Mouse (Mus musculus) adrenal gland, adult 8-10 months (tissue): ENCODE measurements around the gene Mdfic. TPM values are rescaled to one million over a fixed set of nuclear protein-coding genes. Genes with fewer than 3 reads are reported as not detected.

ENCODE experiments used
- DNase-seq: peaks from one replicate; pipeline ENCODE4 v3.0.0; 2022
- total RNA-seq, 4 experiments: library from RNA; stranded (reverse); gene quantifications; 2 replicates each; pipeline ENCODE4 v1.2.4; 2022

Gene Mdfic
- total RNA-seq, 4 experiments from 2014 or later: 40.3 to 67.0 (median 50.5) TPM

DNA sequence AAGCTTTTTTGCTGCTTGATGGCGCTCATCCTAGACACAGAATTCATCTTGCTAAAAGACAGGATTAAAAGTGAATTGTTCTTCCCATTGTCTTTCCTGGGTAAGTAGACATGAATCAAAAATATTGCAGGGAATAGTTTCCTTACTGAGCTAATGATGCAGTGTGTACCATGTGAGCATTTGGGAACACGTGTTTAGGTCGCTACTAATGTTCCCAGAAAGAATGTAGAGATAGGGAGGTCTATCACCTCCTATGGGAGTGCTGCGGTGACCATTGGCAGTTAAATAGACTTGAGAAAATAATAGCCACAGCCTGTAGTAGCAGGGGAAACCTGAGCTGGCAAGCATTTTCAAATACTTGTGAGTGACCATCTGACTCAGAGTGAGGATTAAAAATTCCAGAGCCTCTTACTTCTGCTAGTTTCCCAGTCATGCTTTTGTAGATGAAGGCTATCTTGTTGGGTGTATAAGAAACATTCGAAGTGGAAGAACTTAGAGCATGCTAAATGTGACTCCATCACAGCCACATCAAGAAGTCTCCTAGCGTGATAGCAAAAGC, 22.2 kb downstream of the Mdfic start:
- DNase-seq: no peak

DNA sequence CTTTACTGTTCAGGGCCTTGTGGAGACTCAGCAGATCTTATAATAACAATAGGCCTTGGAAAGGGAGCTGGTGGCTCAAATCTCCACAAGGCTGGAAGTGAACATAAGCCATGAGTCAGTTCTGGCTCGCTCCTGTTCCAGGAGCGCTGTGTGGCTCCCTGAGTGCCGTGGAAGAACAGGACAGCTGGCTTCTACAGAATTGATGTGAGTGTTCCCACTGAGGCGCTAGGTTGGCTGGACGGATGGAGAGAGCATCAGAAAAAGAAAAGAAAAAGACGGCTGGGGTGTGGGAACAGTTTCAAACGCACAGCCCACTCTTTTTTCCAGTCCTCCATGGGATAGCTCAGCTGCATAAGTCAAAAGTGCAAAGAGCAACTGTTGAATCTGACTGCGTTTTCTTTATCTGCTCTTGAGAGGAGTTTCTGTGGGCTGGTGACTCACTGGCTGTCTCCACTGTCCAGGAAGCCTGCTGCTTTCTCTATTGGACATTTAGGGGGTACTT, 22.9 kb downstream of the Mdfic start:
- no peak for DNase-seq

DNA sequence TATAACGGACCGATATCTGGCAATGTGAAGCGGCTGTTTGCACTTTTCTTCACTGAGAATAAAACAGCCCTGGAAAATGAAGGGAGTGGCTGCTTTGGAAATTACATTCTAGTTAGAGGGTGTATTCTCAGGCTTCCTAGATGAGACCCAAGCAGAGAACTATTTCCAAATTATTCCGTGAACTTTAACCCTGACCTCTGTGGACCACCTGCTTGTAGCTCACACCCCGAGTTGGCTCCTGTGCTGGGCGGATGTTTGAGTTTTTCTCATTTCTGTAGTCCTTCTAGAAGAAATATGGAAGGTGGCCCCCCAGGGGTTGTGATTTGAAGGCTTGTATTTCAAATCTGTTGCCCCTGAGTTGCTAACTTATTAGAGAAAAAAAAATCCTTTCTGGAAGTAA, 23.3 kb downstream of the Mdfic start:
- no peak for DNase-seq

DNA sequence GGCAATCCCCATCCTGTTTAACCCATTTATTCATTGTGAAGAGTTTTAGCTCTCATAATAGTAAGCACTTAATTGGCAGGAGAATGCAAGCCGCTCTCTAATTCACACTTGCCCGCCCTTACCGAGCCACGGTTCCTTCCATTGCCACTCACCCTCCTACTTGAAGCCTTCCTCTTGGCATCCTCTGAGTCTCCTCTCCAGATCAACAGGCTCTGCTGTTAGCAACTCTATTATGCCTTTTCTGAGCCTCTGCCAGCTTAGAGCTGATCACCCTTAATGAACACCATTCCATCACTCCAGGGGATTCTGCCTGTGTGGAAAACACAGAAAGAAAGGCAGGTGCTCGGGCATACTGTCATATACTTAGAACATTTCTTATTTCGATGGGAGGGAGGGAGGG, 24.9 kb downstream of the Mdfic start:
- no peak for DNase-seq

DNA sequence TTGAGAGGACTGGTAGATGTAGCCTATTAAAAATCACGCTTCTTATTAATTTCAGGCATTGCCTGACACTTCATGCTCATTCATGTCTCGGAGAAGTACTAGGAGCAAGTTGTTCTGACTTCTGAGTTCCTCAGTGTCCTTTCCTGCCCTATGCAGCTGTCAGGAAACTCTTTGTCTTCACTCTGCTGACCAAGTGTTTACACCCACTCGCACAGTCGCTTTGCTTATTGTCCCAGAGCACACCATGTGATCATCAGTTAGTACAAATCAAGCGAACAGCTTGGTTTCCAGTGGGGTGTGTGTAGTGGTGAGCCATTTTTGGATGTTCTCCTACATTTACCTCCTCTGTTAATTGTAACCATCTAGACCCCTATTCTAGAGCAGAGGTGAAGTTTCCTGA, 25.4 kb downstream of the Mdfic start:
- no peak for DNase-seq

DNA sequence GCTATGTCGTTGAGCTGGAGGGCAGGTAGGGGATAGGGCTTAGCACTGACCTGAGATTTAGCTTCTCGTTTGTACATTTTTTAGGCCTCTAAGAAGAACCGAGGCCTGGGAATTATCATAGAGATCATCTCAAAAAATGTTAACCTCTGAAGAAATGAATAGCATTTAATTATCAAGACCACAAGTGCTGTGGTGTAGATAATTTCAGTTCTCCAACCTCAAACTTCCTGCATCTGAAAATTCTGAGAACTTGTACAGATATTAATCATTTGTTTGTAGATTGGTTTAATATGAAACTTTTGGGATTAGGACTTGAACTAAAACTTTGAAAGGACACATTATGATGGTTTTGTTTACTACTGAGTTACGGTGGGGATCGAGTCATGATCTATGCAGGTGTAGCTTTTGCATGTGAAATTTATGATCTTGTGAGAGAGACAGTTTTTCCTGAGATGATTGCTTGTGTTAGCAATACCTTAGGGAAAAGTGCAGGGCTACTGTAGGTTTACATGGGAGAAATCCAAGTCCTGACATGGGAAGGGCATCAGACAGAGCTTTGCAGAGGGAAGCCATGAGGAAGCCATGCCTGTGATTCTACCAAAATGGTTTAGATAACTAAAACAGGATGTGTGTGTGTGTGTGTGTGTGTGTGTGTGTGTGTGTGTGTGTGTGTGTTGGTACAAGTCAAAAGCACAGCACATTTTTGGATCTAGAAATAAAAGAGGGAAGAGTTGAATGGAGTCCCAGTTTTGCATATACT, 27.1 kb downstream of the Mdfic start:
- DNase-seq: no peak

DNA sequence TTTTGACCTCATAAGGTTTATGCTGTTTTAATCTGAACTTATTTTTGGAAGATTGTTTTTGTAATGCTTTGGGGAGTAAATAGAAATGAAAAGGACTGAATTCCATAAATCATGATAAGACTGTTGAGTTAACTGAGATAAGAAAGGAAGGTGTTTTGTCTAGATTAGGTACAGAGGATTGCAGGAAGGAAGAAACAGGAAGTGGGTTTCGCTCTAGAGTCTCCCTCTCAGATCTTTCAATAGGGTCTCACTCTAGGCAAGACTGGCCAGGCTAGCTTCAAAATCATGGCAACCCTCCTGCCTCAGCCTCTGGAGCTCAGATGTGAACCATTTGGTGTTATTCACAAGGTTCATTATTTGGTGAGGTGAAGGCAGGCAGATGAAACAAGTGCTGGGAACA, 27.8 kb downstream of the Mdfic start:
- no peak for DNase-seq

DNA sequence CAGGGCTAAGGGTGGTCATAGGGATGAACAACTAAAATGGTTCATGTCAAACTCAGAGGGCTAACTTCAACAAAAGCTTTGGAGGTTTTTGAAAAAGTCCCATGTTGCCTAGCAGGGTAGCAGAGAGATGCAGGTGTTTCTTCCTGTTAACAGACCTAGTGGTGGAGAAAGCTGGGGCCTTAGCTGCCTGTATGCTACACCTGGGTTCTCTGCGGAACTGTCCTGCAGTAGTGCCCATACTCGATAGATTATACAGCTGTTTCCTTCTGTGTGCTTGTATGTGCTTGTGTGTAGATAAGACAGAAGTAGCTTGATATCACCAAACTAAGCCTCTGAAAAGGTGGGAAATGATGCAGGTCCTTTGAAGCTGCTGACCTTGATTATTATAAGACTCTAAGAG, 28.5 kb downstream of the Mdfic start:
- no peak for DNase-seq

DNA sequence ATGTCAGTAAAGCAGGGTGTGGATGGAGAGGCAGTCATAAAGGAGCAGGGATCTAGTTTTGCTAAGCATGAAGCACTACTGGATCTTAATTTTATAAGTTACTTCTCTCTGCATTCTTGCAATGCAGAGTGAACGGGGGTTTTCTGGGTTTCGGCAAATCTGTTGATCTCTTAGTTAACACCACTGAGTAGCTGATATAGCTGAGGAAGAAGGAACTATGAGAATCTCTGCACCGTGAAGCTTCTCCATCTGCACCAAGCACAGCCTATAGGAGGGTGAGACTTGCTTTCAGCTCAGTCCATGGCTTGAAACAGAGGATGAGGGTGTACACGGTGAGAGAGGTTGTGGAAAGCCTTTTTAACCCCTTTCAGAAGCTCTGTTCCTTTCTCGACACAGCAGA, 29.6 kb downstream of the Mdfic start:
- no peak for DNase-seq

DNA sequence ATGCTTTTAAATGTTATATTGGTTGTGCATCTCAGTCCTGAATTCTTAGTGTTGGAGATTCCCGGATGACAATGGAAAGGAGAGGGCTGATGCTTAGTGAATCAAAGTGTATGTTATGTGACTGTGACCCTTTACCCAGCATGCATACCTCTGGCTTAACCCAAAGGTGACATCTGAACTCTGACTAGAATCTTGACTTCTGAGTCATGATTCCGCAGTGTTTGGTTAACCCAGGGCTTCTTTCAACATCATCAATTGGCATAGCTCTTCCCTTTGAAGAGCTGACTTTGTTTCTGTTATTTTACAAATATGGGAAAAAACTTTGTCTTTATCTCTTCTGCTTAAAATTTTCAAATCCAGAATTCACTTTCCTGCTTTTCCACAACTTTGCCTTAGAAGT, 30.9 kb downstream of the Mdfic start:
- DNase-seq: no peak

DNA sequence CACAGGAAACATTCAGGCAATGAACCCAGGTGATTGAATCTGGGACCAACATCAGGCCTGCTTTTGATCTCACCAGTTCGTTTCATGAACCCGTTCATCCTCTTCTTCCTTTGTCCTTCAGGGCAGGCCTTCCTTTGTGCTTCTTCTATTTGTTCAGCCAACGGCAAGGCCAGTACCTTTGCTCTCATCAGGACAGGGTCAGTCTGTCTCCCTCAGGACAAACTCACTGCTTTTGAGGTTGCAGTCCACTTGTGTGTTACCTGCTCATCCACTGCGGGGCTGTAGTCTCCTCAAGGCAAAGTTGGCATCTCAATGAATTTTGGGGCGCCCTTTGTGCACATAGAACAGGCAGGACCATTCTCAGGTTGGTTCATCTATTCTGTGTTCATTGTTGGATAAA, 31.7 kb downstream of the Mdfic start:
- no peak for DNase-seq

DNA sequence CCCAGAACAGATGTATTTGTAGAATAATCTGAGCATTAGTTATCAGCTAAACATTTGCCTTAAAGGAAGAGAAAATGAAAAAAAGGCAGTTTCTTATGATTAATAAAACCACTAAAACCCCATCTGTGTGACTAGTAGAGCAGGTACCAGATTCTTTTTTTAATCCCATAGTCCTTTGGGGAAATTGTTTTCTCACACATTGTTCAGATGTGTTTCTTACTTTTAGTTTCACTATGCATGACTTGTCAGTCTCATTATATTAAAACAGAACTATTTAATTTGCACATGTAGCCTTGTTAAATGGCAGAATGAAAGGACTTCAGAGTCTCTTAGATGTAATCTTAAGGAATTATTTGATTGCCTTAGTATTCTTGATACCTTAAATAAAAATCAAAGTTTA, 32.7 kb downstream of the Mdfic start:
- DNase-seq: no peak

DNA sequence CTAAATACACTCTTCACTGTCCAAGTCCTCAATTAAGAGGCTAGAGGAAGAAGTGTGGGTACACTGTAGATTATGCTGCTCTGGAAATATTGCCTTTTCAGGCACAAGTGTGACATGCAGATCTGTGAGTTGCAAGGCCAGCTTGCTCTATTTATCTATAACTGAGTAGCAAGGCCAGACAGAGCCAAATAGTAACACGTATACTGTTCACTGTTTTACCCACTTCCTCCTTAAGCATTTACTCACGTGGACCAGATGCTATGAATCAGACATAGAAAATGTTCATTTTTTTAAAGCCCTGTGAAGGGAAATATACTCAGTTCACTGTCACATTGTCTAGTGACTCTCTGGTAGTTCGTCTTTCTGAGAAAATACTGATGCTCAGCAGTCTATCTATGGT, 37.9 kb downstream of the Mdfic start:
- DNase-seq: no peak

DNA sequence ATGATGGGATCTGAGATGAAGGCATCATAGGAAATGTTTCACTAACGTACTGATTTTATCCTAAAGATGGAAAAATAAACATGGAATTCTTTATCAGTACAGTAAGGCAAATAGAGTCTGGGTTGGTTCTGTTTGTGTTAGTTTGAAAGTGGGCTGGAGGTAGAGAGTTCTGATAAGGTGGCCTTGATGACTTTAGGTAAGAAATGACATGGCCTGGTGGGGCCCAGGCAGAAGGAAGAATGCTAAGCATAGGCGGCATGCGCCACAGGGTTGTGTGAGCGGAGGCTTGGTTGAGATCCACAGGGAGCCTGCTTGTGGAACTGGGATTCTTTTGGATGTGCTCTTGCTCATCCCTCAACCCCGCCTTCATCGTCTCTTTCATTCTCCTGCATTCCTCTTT, 40.3 kb downstream of the Mdfic start:
- no peak for DNase-seq

DNA sequence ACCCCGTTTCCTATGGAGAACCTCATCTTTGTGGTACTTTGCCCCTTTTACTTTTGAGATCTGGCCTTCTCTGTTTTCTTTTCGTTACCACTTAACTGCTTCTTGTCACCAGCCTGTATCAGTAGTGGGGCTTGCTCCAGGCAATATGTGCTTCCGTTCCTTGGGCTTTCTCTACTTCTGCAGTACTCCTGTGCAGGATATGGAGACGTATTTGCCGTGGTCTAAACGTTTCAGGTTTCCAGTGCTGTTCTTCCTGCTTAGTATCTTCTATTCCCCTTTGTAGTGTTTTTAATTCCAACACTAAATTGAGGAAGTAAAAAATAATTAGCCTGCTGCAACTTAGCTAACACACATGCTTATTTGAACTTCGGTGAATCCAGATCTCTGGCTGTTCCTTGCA, 43.6 kb downstream of the Mdfic start:
- DNase-seq: no peak

DNA sequence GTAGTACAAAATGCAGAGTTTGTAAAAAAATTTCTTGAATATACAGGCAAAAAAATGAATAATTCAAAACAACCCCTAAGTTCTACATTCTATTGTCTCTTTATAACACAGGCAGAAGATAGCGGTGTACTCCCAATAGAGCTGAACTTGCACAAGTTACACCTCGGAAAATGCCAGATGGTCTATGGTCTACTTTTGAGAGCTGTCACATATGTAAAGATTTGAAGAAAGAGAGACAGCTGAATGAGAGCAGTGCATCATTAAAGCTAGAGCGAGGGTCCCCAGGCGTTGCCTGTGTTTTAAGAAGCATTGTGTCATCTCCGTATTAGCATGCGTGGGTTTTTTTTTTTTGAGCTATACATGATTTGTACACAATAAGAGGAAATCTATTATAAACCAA, 47.0 kb downstream of the Mdfic start:
- DNase-seq: no peak

DNA sequence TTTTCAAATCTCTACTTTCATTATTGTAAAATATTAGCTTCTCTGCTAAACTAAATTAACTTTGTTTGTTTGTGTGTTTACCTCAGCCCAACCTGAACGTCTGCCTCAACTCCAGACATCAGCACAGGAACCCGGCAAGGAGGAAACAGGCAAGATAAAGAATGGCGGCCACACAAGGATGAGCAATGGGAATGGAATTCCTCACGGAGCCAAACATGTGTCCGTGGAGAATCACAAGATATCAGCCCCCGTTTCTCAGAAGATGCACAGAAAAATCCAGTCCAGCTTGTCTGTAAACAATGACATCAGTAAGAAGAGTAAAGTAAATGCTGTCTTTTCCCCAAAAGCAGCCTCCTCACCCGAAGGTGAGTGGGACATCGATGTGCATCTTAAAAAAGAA, 49.7 kb downstream of the Mdfic start:
- DNase-seq: no peak

DNA sequence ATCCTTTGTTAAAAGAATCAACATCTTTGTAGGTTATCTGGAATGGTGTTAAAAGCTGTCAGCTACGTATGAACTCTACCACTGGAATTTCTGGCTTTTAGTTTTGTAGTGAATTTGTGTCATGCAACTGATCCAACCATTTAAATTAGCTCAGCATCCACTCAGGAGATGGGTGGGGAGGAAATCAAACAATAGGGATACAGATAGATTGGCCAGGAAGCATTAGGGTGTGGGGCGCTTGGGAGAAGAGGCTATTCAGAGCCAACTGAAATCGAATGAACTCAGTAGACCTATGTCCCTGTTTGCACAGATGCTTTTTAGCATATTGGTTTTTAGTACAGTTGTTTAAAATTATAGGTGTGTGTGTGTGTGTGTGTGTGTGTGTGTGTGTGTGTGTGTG, 56.6 kb downstream of the Mdfic start:
- DNase-seq: no peak

DNA sequence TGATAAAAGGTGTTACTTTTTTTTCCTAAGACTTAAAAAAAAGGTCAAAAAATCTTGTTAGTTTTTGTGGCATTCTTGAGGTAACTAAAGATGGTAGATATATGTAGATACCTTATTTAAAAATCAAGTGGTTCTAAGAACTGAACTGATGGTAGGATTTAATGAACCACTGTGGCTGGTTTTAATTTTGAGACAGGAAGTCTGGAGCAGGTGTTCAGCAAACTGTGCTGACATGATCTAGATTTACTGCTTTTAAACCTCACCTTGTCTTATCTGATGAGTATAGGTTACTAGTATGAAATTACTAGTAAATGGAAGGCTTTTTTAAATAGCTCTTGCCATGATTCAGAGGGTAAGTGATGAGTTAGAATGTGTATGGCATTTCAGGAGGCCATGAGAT, 59.7 kb downstream of the Mdfic start:
- DNase-seq: no peak

DNA sequence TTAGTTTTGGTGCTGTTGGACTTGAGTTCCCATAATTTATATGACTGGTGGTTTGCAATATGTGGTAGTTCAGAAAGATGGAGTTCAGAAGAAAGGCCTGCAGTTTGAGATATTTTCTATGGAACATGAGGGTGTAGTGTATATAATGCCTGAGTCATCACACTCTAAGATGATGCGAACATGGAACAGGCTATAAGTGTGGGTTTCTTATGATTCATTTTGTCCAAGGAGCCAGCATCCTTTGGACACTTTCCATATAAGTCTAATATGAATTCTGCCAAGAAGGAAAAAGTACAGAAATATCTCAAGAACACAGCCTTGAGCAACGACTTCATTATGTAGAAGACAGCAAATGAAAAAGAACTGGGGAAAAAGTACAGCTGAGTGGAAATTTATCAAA, 60.2 kb downstream of the Mdfic start:
- no peak for DNase-seq

DNA sequence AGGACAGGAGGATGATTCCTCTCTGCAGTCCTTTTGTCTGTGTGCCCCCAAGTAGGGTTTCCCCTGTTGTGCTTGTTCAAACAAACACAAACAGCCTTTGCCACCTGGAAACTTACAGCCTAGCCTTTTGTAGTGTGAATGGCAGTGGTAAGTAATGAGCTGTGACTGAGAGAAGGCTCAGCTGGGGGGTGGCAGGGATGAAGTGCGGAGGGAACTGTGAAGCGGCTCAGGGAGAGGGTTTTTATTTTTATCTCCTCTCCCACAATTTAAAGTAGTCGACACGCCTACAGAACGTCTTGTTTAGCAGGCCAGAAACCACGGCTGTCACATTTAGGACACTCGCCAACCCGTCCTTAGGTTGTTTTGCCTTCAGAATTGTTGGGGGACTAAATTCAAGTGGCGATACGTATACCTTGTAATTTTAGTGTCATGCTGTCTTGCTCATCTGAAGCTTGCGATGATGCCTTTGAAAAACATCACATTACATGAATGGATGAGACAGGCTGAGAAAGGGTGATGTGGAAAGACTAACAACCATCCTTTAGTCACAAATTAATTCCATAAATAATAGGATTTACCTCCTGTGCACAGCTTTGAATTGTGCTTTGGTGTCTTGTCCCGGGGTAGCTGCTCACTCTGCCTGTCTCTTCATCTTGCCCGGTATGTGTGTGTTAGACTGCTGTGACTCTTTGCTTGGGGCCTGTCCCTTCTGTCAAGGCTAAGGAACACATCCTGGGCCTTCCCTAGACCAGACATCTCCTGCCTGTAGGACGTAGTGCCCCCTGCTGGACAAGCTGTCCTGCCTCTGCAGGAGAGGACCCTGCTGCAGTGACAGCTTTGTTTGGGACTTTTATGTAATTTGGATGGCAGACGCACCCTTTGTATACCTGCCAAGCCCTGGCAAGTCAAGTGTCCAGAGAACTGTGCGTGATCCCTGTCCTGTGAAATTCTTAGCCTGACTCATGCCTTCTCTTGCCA, 69.4 kb downstream of the Mdfic start:
- DNase-seq: peak; percentile 75

DNA sequence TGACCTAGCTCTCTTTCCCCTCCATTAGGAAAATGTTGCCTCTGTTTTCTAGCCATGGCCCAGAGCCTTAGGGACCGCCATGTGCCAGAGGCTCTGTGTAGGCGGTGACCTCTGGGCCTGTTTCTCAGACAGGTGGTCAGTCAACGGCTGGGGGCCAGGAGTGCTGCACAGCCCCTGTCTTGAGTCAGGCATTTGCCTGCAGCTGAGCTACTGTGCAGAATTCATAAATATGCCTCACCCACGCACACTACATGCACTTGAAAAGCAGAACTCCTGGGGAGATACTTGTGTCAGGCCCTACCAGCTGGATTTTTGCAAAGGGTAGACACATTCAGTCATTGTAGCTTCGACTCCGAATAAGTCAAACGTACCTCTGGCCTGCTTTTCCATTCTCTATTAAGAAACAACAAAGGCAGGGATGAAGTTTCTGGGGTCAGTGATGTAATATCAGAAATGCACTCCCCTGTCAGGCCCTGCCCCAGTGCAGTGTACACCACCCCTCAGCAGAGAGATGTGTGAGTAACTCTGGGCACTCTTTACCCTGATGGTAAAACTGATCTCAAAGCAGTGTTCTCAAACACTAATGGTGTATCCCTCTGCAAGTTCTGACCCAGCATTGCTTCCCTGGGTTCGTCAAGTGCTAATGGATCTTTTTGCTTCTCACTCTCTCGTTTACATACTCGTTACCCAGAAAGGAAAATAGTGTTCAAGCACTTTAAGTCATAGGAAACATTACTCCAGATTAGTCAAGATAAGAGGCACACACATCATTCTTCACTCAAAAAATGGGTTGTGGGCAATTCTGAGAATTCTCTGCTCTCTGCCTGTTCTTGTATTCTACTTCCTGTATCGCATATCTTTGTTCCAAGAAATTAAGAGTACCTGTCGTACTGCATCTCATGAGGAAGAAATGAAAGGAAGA, 72.5 kb downstream of the Mdfic start:
- DNase-seq: no peak
